Mouse (Mus musculus): ENCODE data around the gene Opcml.

Gene Opcml

DNA sequence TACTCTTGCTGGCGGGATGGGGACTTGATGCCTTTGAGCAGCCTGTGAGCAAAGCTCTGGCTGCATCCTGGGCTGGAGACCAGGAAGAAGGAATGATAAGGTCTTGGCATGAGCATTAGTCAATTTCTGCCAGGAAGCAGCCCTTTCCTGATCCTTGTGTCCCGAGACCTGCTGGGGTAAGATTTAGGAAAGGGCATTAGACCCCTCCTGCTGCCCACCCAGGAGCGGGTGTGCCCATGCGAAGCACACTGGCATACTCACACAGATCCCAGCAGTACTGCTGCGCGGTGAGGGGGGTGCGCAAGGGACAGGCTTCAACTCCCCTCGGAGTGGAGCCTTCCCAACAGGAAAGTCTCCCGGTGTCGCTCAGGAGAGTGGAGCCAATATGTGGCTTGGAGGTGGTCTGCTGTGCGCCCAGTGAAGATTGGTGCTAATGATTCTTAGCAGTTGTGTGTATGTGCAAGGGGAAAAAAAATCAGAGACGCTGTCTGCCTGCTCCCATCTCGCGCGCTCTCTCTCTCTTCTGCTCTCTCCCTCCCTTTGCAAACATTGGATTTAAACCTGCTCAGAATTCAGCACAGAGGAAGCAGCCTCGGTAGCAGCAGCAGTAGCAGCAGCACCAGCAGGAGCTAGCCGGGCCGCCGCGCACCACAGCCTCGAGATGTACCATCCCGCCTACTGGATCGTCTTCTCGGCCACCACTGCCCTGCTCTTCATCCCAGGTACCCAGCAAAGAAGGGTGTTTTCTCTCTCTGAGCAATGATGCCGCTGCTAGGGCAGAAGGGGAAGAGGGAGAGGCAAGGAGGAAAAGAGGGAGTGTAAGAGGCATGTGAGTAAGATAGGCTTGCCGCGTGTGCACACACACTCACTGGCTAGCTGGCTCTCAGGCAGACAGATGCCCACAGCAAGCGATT, at the start of gene Opcml:
Opcml (plus strand) TSS at position 51 of the 914 bp plus-strand sequence.
- ATAC-seq (ENCODE audit: low TSS enrichment): peak; percentile 88

DNA sequence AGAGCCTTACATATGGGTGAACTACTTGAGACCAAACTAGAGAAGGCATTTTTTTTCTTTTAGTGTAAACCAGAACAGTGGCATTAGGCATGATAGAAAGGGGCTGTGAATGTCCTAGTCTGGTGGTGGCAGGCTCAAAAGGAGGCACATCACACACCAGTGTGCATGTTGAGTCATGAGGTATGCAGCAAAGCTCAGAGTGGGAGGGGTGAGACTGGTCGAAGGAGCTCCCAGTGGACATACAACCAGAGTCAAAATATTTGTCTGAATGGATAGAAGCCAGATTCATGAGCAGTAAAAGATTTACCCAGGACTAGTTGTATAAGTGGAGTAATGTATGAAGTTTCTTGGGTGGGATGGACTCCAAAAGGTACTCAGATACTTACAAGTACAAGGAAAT, 31.9 kb upstream of the Opcml start:
- no peak for ATAC-seq (ENCODE audit: low TSS enrichment)

DNA sequence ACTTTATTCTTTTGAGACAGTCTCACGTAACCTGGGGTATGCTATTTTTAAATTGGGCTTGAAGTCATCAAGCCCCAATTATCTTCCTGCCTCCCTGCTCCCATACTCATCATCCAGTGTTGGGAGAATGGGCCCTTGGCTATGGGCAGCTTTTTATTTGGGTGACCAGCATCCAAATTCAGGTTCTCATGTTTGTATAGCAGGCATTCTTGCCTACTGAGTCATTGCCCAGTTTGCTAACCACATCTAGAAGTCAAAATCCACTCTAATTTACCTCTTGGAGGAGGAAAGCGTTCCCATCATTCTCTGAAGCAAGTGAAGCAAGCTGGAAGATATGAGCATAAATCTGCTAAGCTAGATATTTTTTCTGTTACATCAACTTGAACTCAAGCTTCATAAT, 29.4 kb upstream of the Opcml start:
- ATAC-seq (ENCODE audit: low TSS enrichment): no peak

DNA sequence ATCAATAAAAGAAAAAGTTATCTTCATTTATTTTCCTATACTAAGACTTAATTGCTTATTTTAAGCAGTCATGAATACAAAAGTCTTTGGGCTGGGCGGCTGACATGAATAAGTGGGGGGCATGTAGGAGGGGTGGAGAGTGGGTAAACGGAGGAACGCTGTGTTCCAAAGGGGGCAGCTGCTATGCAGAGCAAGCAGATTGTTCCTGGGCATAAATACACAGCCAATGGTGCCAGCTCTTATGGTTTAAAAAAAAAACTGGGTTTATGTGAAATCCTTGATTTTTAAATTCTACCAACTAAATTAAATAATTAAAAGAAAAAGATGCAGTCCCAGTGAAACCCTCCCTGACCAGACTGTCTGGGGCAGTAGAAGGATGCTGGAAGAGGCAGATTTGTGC, 24.1 kb upstream of the Opcml start:
- ATAC-seq (ENCODE audit: low TSS enrichment): 0 out of 2 replicates have a peak, but pooled peaks have one; percentile 31

DNA sequence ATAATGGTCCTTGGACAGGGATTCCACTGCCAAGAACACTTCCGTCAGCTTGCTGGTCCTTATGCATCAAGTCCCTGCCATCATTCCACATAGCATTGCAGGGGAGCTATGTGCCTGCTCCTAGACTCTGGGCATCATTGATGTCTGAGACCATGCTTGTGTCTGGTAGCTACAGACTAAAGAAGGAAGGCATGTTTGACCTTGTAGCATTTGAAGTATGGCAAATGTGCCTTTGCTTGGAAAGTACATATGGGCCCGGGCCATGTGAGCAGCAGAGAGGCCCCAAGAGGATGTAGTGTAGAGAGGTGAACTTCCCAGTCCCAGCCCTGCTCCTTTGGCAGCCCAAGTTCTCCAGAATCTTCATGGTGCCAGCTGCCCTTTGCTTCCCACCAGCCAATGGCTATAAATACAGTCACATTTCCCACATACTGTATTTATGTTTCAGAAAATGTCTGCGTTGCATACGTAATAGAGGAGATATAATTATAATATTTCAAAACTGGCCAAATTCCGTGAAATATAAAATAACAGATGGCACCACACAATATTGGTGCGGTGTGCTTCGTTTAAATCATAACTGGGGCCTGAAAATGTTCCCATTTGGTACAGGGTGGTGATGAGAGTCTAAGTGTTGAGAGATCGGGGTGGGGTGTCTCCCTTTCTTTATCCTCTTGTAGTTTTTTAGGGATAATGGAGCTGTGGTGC, 23.2 kb upstream of the Opcml start:
- ATAC-seq (ENCODE audit: low TSS enrichment): peak; percentile 60

DNA sequence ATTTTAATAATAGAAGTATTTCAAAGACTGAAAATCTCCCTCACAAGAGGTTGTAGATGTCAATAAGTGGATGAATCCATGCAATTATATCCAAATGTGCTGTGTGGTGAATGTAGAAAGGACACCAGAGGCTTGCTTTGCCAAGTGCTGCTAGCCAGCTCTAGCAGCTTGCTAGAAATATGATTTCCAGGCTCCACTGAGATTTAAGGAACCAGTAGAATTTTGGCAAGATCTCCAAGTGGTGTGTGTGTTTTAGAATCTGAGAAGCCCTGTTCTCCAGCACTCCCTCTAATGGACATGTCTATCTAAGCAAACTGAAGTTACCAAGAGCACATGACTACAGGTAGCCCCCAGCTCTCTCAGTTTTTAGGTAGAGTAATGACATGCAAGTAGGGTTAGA, 21.8 kb upstream of the Opcml start:
- ATAC-seq (ENCODE audit: low TSS enrichment): 0 out of 2 replicates have a peak, but pooled peaks have one; percentile 32

DNA sequence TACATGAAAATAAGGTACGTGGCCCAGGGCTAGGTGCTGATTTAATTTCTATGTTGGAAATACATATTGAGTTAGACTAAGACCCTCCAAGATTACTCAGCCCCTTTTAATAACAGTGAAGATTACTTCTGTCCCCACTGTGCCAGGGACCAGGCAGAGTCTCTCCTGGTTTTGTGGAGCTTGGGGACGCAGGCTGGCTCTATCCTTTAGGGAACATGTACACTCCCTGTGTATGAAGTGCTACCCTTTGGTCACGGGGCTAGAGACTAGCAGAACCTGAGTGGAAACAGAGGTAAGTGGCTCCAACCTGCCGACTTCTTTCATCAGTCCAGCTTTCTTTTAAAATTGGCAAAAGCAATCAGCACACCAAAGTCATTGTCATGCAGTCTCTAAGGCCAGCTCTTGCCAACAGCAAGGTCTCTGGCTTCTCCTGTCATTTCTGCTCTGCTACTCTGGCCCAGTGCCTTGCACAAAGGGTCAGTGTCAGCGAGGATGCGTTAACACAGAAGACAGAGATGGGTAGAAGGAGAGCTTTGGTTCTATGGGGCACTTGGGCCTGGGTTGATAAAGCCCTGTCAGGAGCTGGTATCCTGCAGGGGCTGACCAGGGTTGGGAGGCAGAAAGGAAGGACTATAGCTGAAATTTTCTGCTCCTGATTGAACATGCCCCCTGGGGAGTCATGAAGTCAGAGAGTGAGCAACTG, 9.1 kb upstream of the Opcml start:
- ATAC-seq (ENCODE audit: low TSS enrichment): no peak

- ATAC-seq (ENCODE audit: low TSS enrichment): no peak
Observed at GRCm38 (mm10) chr9:27781994-27782337, 8.6 kb upstream of the Opcml start.

DNA sequence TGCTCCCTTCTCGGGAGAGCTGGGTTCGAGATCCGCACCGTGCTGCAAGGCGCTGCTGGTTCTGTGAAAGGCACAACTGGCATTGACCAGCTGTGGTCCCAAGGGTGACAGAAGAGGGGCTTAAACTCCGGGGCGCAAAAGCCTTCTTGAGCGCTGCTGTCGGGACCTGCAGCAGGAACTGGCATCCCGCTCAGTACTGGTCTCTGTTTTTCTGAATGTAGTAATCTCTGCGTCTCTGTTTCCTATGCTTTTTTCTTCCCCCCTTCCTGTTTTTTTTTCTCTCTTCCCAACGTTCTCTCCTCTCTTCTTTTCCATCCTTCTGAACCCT, 1.0 kb downstream of the Opcml start:
- 0 out of 2 replicates have a peak, but pooled peaks have one; percentile 4 for ATAC-seq (ENCODE audit: low TSS enrichment)

DNA sequence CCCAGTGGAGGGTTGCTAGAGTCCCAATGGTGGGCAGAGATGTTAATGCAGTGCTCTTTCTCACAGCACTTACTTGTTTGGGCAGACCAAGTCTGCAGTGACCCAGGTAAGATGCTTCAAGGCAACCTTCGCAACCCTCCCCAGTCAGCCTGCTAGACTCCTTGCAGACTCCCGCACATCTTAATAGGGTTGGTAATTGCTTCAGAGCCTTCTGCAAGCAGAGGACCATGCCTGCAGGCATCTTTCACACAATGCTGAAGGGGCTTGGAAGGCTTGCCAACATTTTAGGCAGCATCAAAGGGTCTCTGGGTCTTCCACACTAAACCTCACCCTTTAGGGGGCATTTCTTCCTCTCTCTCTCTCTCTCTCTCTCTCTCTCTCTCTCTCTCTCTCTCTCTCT, 1.7 kb downstream of the Opcml start:
- ATAC-seq (ENCODE audit: low TSS enrichment): peak; percentile 17; the same call in 1 of the 2 replicates

DNA sequence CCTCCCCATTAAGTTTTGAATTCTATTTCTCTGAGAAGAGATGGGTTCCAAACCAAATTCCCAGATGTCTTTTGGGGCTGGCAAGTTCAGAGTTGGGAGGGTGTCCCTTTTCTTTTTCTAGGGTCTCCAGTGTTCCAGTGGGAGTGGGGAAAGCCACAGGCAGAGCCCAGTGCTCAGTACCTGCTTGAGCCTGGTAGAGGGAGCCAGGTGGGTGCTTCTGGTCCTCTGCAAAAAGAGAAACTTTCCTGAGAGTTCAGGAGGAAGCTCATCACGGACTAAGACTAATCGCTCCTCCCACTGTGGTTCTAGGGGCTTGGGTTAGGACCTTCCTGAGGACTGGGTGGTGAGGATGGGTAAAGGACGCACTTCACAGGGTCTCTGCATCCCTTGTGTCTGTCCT, 2.4 kb downstream of the Opcml start:
- no peak for ATAC-seq (ENCODE audit: low TSS enrichment)

DNA sequence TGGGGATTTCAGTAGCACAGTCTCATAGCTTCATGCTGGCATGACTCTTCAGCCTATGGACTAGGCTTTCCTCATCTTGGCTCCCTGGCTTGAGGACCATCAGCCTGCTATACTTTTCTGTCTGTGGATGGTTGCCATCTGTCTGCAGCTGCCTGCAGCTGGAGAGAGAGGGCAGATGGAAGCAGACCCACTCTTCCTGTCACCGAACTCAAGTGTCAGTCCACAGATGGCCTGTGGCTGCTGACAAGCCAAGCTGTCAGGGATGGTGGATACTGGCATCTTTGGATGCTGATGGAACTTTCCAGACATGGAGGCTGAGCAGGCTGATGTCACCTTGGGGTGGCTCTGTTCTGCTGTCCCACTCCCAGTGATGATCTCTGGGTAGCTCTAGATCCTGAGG, 6.0 kb downstream of the Opcml start:
- ATAC-seq (ENCODE audit: low TSS enrichment): no peak

DNA sequence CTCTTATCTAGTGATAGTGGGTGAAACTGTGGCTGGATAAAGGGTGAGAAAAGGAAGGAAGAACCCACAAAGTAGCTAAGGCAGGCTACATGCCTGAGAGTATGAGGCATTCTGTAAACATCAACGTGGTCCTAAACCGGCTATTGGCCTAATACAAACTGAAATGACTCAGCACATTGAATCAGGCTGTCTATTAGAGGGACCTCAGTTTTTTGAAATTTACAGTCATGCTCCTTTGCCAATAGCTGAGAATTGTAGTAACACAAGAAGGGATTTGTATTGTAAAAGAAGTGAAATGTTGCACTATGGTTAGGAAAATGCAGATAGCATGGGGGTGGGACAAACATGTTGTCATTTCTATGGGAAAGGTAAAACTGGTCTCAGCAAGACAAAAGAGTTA, 10.4 kb downstream of the Opcml start:
- no peak for ATAC-seq (ENCODE audit: low TSS enrichment)

DNA sequence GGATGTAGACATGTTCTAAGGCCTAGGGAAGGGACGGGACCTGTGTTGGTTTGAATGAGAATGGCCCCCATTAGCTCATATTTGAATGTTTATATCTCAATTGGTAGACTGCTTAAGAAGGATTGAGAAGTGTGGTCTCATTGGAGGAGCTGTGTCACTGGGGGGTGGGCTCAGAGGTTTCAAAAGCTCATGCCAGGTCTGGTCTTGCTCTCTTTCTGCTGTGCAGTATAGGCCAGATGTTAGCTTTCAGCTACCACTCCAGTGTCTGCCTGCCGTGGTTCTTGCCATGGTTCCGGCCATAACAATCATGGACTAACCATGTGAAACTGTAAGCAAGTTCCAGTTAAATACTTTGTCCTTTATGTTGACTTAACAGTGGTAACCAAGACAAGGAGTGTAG, 11.2 kb downstream of the Opcml start:
- no peak for ATAC-seq (ENCODE audit: low TSS enrichment)

GRCm38 (mm10) chr9:27802379-27802778, 11.8 kb downstream of the Opcml start:
- ATAC-seq (ENCODE audit: low TSS enrichment): no peak

DNA sequence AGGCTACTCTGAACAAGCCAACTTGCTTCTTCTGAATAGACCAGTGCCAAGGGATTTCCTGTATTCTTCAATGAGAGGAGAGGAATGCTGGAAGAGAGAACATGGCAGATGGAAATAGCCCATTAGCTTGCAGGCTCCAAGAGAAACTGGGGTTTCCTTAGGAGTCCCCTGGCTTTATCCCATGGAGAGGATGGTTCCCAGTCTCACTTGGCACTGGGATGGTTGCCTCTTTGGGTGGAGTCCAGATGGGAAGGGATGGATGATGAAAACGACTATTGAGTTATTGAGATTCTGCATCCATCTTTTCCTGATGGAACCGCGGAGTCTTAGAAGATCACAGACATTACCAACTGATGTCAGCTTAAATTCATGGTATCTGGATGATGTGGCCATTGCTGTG, 13.9 kb downstream of the Opcml start:
- no peak for ATAC-seq (ENCODE audit: low TSS enrichment)

- ATAC-seq (ENCODE audit: low TSS enrichment): peak; percentile 75
Observed at GRCm38 (mm10) chr9:27809741-27810140, 19.2 kb downstream of the Opcml start.

DNA sequence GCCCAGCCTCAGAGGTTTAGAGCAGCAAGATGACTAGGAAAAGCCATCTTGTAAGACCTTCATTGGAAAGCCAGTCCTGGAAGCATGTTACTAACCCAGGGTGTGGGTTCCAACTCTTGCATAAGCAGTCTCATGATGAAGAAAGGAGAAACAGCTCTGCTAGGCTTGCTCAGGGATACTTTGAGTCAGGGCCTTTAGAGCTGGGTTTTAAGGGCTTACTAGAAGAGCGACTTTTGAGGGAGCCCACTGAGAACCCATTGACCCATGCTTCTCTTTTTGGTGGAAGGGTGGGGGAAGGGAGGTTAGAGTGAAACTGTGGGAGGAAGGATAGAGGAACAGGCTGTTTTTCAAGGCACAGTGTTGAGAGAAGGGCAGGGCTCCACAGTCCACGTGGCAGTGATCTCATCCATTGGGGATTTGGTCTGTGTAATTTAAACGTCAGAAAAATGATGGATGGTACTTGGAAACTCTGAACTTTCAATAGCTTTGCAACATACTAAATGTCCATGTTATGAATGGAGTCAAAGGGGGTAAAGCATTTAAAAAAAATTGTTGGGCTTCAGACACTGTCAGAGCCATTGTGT, 22.7 kb downstream of the Opcml start:
- ATAC-seq (ENCODE audit: low TSS enrichment): no peak

DNA sequence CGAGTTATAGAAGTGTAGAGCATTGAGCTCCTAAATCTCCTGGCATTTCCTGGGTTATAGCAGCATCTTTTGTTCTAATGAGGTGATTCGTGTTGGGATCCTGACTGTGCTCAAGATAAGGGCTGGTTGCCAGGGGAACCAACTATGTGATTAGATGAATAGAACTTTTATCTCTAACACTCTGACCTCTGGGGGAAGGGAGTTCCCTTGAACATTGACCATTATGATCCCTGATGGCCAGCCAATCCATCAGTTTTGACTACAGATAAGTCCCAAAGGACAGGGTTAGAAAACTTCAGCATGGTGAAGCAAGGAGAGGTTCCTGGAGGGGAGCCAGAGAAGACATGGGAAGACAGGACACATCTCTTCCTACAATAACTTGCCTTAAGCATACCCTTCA, 23.6 kb downstream of the Opcml start:
- no peak for ATAC-seq (ENCODE audit: low TSS enrichment)

- ATAC-seq (ENCODE audit: low TSS enrichment): no peak
Observed at GRCm38 (mm10) chr9:27821197-27821596, 30.6 kb downstream of the Opcml start.

GRCm38 (mm10) chr9:27822681-27823080, 32.1 kb downstream of the Opcml start:
- ATAC-seq (ENCODE audit: low TSS enrichment): no peak

DNA sequence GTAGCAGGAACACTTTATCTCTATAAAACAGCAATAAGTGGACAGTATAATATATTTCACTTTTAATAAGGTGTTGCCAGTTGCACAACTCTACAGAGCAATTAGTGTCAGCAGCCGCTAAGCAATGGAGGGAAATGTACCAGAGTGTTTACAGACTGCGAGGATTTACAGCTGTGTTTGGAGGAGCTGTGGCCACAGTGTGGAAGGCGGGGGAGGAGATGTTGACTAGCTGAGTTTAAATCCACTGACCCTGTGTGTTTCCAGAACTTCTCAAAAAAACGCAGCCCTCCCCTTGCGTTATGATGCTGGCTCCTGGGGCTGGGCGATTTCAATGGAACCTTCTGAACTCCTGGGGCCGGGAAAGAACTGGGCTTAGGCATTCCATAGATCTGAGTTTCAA, 33.8 kb downstream of the Opcml start:
- ATAC-seq (ENCODE audit: low TSS enrichment): no peak

All from frontal cortex, adult (tissue).